Mouse (Mus musculus) liver, postnatal 0 days (tissue): ENCODE results near the gene Mtpn.

Experiments used
- CTCF ChIP-seq: sonication (generic); IDR thresholded peaks from 2 replicates; pipeline ENCODE4 v1.5.1; 2016; ENCODE audit warnings: antibody characterized with exemption, low read depth
- EP300 ChIP-seq: IDR thresholded peaks from 2 replicates; pipeline ENCODE4 v1.6.1; 2016; ENCODE audit warnings: antibody characterized with exemption, low read depth, mild to moderate bottlenecking

DNA sequence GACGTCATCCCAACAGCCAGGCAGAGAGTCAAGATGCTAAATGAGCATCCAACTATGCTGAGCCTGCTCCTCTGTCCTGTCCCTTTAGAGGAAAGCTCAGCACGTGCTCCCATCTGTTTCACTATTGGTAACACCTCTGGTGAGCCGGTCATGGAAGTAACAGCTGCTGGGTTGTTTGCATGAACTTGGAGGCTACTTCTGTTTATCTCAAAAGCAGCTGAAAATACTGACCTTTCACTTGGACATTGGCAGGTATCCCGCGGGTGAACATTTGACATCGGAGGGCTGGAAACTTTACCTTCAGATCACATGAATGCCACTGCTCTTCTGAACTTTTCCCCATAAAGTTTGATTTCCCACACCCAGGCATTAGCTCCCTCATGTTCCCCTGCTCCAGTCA is 45.8 kb downstream of the Mtpn start:
- TF ChIP-seq CTCF (no peak), EP300 (no peak)
